Mouse (Mus musculus) erythroblast, embryonic 14.5 days (primary cell): Measurements from ENCODE around the gene Timmdc1. TPM values are rescaled to one million over a fixed set of nuclear protein-coding genes. Genes with fewer than 3 reads are reported as not detected.
A peak's percentile ranks its signal among the peaks of the same experiment; 100 is the strongest.

Experiments
- H3K27me3 ChIP-seq: 2 replicates; pipeline ENCODE4 v1.6.1; 2012; ENCODE audit warnings: inconsistent platforms; ENCODE audit not compliant: control insufficient read depth
- H3K36me3 ChIP-seq: 2 replicates; pipeline ENCODE4 v1.6.1; 2012; ENCODE audit warnings: mild to moderate bottlenecking, inconsistent platforms; ENCODE audit not compliant: control insufficient read depth
- H3K4me1 ChIP-seq: 2 replicates; pipeline ENCODE4 v1.6.1; 2012; ENCODE audit warnings: inconsistent platforms; ENCODE audit not compliant: control insufficient read depth
- H3K4me3 ChIP-seq: replicated peaks from 2 replicates; pipeline ENCODE3; 2012; ENCODE audit warnings: moderate library complexity, mild to moderate bottlenecking, inconsistent platforms
- H3K9me3 ChIP-seq: 2 replicates; pipeline ENCODE4 v1.6.1; 2012; ENCODE audit warnings: low read length, inconsistent platforms, mixed read lengths; ENCODE audit not compliant: control insufficient read depth
- GATA1 ChIP-seq: IDR thresholded peaks from 2 replicates; pipeline ENCODE4 v1.6.1; 2012; ENCODE audit warnings: low read length, inconsistent platforms, mixed read lengths
- TAL1 ChIP-seq: IDR thresholded peaks from 3 replicates; pipeline ENCODE4 v1.6.1; 2012; ENCODE audit warnings: low read length, inconsistent platforms, mixed read lengths
- polyA plus RNA-seq: library from polyadenylated mRNA; stranded (reverse); fragments of >175 nt; gene quantifications from 2 replicates; pipeline ENCODE4 v1.2.3, GENCODE M21; 2012

Gene Timmdc1
- polyA plus RNA-seq, 1 experiment, result 3.2 TPM

- TF ChIP-seq TAL1, result no peak
- TF ChIP-seq GATA1, result no peak
- no peaks in the 10 kb centered on the region for H3K27me3 ChIP-seq
- no peaks in the 10 kb centered on the region for H3K9me3 ChIP-seq
- peaks cover 29% of the 10 kb centered on the region for H3K4me1 ChIP-seq
- no peaks in the 10 kb centered on the region for H3K36me3 ChIP-seq
- H3K4me3 ChIP-seq, result no peak overlapping the region
These were observed 65.5 kb downstream of the Timmdc1 start for GRCm38 (mm10) chr16:38456812-38457567.

GRCm38 (mm10) chr16:38455511-38456418 lies 66.7 kb downstream of the Timmdc1 start, which contains the start of gene Cd80:
Gene Cd80, plus strand, starts transcription at chr16:38455561.
- H3K36me3 ChIP-seq, result no peaks in the 10 kb centered on the region
- H3K4me1 ChIP-seq, result peaks cover 39% of the 10 kb centered on the region
- TF ChIP-seq TAL1 (no peak), GATA1 (no peak)
- no peak within 1 kb of the TSS for H3K4me3 ChIP-seq
- H3K27me3 ChIP-seq, result no peaks in the 10 kb centered on the region
- H3K9me3 ChIP-seq, result no peaks in the 10 kb centered on the region

- TF ChIP-seq GATA1 (no peak), TAL1 (no peak)
- Histone ChIP-seq H3K4me3 (no peak overlapping the region), H3K27me3 (no peaks in the 10 kb centered on the region), H3K4me1 (peaks cover 47% of the 10 kb centered on the region), H3K36me3 (peaks cover 9% of the 10 kb centered on the region), H3K9me3 (no peaks in the 10 kb centered on the region)
These were observed 67.8 kb downstream of the Timmdc1 start for GRCm38 (mm10) chr16:38454533-38455254.

GRCm38 (mm10) chr16:38453952-38454351 lies 68.5 kb downstream of the Timmdc1 start:
- Histone ChIP-seq H3K4me1 (peaks cover 45% of the 10 kb centered on the region), H3K36me3 (peaks cover 14% of the 10 kb centered on the region), H3K4me3 (no peak overlapping the region), H3K27me3 (no peaks in the 10 kb centered on the region), H3K9me3 (no peaks in the 10 kb centered on the region)
- no peak for TF ChIP-seq TAL1
- TF ChIP-seq GATA1, result no peak

DNA sequence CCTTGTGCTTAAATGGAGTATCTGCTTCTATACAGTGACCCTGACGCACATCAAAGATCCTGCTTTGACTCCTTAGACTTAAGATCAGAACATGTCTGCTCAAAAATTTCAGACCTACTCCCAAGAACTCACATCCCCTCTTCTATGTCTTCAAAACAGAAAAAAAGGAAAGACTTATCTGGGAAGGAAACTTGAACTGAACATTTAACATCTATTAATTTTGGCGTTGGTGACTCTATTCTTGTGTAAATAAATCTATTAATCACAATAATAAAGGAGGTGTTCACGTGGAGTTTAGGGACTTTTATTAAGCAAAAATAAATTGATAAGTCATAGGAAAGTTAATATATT lies 69.3 kb downstream of the Timmdc1 start:
- peaks cover 38% of the 10 kb centered on the region for H3K4me1 ChIP-seq

DNA sequence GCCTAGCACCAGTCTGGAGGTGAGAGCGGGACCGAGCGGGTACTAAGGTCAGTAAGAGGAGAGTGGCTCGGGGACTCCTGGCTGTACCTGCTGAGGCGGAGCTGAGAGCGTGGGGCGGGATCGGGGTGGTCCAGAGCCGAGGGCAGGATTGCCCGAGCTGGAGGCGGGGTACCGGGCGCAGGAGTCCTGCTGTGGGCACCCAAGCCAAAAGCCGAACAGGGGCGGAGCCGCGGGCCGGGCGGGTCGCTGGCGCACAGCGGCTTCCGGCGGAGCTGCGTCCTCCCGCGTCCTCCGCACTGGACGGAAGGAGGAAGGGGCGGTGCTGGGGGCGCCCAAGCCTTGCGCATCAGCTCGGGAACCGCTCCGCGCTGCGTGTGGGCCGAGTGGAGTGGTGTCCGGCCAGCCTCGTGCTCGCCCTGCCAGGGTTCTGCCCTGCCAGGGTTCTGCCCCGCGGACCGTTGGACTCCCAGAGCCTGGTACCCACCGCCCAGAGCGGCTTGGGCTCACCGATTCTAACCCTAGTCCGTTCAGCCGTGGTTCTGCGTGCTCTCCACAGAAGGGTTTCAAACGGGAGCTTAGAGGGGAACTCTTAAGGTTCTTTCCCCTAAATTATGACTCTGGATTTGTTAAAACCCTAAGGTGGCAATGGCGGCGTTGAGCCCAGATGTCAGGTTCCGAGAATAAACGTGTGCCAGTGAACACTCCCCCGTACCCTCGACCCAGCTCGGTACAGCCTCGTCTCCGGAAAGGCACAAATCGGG lies 69.8 kb downstream of the Timmdc1 start, which contains the start of gene Adprh:
Gene Adprh (minus strand): TSS at position 262 of the 761 bp plus-strand sequence.
- peaks cover 26% of the 10 kb centered on the region for H3K36me3 ChIP-seq
- TF ChIP-seq TAL1 (no peak), GATA1 (no peak)
- H3K27me3 ChIP-seq, result no peaks in the 10 kb centered on the region
- H3K4me3 ChIP-seq, result peak within 1 kb of the TSS; percentile 84
- H3K9me3 ChIP-seq, result no peaks in the 10 kb centered on the region
- peaks cover 38% of the 10 kb centered on the region for H3K4me1 ChIP-seq

More for the DNA sequence above, 69.3 kb downstream of the Timmdc1 start:
- TF ChIP-seq GATA1 (no peak), TAL1 (no peak)
- Histone ChIP-seq H3K36me3 (peaks cover 21% of the 10 kb centered on the region), H3K4me3 (peak overlapping the region; percentile 84), H3K27me3 (no peaks in the 10 kb centered on the region), H3K9me3 (no peaks in the 10 kb centered on the region)

DNA sequence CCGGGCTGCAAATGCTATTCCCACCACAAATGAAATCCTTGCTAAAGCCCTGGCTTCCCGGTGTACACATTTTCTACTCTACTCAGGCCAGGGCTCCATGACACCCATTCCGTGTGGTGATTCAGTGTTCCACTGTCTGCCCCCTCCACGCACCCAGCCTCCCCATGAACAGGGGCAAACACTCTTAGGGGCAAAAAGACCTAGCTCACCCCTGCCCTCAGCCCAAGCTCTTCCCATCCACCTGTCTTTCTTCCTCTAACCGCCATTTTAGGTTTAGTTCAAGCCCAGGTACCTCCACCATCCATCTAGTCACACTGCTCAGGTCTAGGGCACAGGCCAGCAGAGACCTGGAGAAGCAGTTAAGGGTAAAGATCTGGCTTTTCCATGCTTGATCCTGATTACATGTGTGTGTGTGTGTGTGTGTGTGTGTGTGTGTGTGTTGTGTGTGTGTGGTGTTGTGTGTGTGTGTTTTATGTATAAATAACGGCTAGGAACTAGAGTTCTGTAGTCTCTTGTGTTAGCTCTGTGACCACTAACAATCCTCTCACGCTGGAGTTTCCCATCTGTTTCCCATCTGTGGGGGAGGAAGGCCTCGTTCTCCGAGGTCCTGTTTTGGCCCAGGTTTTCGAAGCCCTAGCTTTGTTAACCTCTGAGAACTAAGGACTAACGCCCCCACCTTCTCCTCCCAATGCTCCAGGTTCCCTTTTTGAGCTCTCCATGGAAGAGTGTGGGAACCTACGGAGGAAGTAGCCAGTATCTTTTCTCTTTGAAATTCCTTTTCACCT lies 70.8 kb downstream of the Timmdc1 start:
- H3K4me3 ChIP-seq, result peak overlapping the region; percentile 84
- H3K27me3 ChIP-seq, result no peaks in the 10 kb centered on the region
- H3K4me1 ChIP-seq, result peaks cover 38% of the 10 kb centered on the region
- H3K9me3 ChIP-seq, result no peaks in the 10 kb centered on the region
- TF ChIP-seq GATA1 (no peak), TAL1 (no peak)
- H3K36me3 ChIP-seq, result peaks cover 35% of the 10 kb centered on the region

GRCm38 (mm10) chr16:38450707-38451106 lies 71.8 kb downstream of the Timmdc1 start:
- Histone ChIP-seq H3K9me3 (no peaks in the 10 kb centered on the region), H3K27me3 (no peaks in the 10 kb centered on the region), H3K4me3 (no peak overlapping the region), H3K4me1 (peaks cover 38% of the 10 kb centered on the region), H3K36me3 (peaks cover 45% of the 10 kb centered on the region)
- TF ChIP-seq TAL1 (no peak), GATA1 (no peak)
